Mouse (Mus musculus): ENCODE data around the gene Gpc6. TPM values are rescaled to one million over a fixed set of nuclear protein-coding genes. Genes with fewer than 3 reads are reported as not detected.

Gpc6 gene
- total and polyA plus RNA-seq, 3 experiments = 4.6 to 10.3 (median 8.0) TPM

DNA sequence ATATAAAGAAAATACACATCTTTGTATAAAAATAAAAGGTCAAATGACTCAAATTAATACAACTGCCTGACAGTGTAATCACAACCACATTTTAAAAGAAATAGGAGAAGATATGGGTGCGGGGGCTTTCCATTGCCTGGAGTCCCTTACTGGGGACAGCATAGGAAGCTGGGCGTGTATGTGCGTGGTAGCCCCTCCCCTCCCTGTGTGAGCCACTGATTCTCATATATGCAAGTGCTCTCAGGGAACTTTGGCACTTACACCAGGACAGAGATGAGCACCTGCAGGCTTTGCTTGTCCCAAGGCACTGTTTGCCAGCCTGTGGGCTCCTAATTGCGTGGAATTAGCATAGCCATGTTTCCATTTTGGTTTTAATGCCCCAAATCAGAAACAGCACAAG lies 644.2 kb downstream of the Gpc6 start:
- H3K27me3 ChIP-seq (ENCODE audit: control insufficient read depth, insufficient read depth, low read length) = no peaks in the 10 kb centered on the region
- no peak for DNase-seq
- H3K27ac ChIP-seq = no peak overlapping the region
- H3K79me2 ChIP-seq (replicated peaks; ENCODE audit: control insufficient read depth, insufficient read depth, low read length) = no peaks in the 10 kb centered on the region
- no peaks in the 10 kb centered on the region for H3K36me3 ChIP-seq (ENCODE audit: control insufficient read depth, insufficient read depth, low read length)
- intact Hi-C loops (cut with DNase I) = no loop called here
- H3K4me3 ChIP-seq = no peak overlapping the region
- H3K9ac ChIP-seq (ENCODE audit: low read depth, low read length) = no peak overlapping the region
- WGBS = 88% methylated on average over 4 of the region's 4 CpGs
- H3K4me1 ChIP-seq (ENCODE audit: control insufficient read depth, insufficient read depth, low read length) = no peaks in the 10 kb centered on the region
- TF ChIP-seq EP300 (IDR thresholded peaks at IDR 0.05; ENCODE audit: insufficient read depth, low read depth, low read length) (no peak), CTCF (IDR thresholded peaks at IDR 0.05) (no peak), POLR2A (IDR thresholded peaks at IDR 0.05; ENCODE audit: insufficient read depth, low read depth, low read length) (no peak)

DNA sequence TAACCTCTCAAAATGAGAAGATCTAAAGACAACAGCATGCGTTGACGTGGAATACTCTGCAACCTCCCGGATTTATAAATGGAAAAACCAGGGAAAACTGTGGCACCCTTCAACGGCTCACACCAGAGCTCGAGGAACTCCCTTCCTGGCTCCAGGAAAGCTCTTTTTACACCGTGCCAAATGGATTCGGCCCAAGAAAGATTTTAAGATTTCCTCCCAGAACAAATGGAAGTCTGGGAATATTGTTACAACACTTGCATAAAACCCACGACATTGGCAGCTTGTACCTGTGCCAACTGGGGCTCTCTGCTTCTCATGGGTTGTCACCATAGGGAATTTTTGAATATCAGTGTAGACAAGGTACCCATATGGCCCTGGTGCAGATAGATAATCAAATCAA lies 647.1 kb downstream of the Gpc6 start:
- H3K27ac ChIP-seq = no peak overlapping the region; the same call in 1 of the 2 replicates
- no peak overlapping the region for H3K4me3 ChIP-seq
- no peaks in the 10 kb centered on the region for H3K36me3 ChIP-seq (ENCODE audit: control insufficient read depth, insufficient read depth, low read length)
- WGBS = 39% methylated on average over 8 of the region's 8 CpGs
- intact Hi-C loops (cut with DNase I) = no loop called here
- TF ChIP-seq EP300 (IDR thresholded peaks at IDR 0.05; ENCODE audit: insufficient read depth, low read depth, low read length) (no peak), POLR2A (IDR thresholded peaks at IDR 0.05; ENCODE audit: insufficient read depth, low read depth, low read length) (no peak), CTCF (IDR thresholded peaks at IDR 0.05) (no peak)
- peak in 1 of 2 experiments; percentile 5 for DNase-seq
- no peak overlapping the region for H3K9ac ChIP-seq (ENCODE audit: low read depth, low read length)
- H3K27me3 ChIP-seq (ENCODE audit: control insufficient read depth, insufficient read depth, low read length) = no peaks in the 10 kb centered on the region
- H3K79me2 ChIP-seq (replicated peaks; ENCODE audit: control insufficient read depth, insufficient read depth, low read length) = no peaks in the 10 kb centered on the region
- no peaks in the 10 kb centered on the region for H3K4me1 ChIP-seq (ENCODE audit: control insufficient read depth, insufficient read depth, low read length)

DNA sequence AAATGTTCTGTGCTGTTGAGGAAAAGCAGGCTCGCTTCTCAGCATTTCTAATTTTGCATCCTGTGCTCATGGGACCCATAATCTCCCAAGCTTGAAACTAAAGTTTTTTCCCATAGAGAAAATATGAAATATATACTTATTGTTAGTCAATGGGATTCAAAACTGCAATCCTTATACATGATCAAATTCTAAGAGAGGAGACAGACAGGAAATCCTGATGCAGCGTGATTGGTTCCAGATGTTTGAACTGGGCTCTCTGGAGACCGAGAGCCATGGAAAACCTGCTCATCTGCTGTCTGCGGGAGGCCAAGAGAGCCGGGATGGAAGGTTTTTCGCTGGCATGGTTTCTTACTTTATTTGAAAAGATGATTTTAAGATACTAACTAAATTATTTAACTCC lies 649.1 kb downstream of the Gpc6 start:
- no peak overlapping the region for H3K4me3 ChIP-seq
- 66% methylated on average over 6 of the region's 6 CpGs for WGBS
- H3K4me1 ChIP-seq (ENCODE audit: control insufficient read depth, insufficient read depth, low read length) = no peaks in the 10 kb centered on the region
- no peaks in the 10 kb centered on the region for H3K36me3 ChIP-seq (ENCODE audit: control insufficient read depth, insufficient read depth, low read length)
- peak in 1 of 2 experiments; percentile 6 for DNase-seq
- no peak for TF ChIP-seq EP300 (IDR thresholded peaks at IDR 0.05; ENCODE audit: insufficient read depth, low read depth, low read length)
- TF ChIP-seq POLR2A (IDR thresholded peaks at IDR 0.05; ENCODE audit: insufficient read depth, low read depth, low read length) = no peak
- no peak for TF ChIP-seq CTCF (IDR thresholded peaks at IDR 0.05)
- peak overlapping the region; percentile 4; the same call in 1 of the 2 replicates for H3K27ac ChIP-seq
- intact Hi-C loops (cut with DNase I) = no loop called here
- no peak overlapping the region for H3K9ac ChIP-seq (ENCODE audit: low read depth, low read length)
- H3K27me3 ChIP-seq (ENCODE audit: control insufficient read depth, insufficient read depth, low read length) = no peaks in the 10 kb centered on the region
- H3K79me2 ChIP-seq (replicated peaks; ENCODE audit: control insufficient read depth, insufficient read depth, low read length) = no peaks in the 10 kb centered on the region

DNA sequence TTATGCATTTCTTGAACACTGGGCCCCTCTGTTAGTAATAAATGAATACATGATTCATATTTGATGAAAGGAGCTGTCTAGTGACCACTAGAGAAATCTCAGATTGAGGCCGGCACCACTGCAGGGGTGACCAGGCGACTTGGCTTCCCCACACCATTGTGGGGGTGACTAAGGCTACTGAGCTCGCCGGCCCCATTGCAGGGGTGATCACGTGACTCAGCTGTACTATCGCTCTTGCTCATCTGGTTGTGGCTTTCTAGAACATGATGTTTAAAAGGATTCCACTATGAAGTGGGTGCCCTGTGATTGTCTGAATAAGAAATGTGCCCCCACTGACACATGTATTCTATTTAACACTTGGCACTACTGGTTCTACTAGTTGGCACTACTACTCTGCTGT lies 656.6 kb downstream of the Gpc6 start:
- no peaks in the 10 kb centered on the region for H3K27me3 ChIP-seq (ENCODE audit: control insufficient read depth, insufficient read depth, low read length)
- H3K36me3 ChIP-seq (ENCODE audit: control insufficient read depth, insufficient read depth, low read length) = no peaks in the 10 kb centered on the region
- intact Hi-C loops (cut with DNase I) = no loop called here
- DNase-seq = no peak
- WGBS = 92% methylated on average over 6 of the region's 6 CpGs
- no peak overlapping the region for H3K27ac ChIP-seq
- H3K9ac ChIP-seq (ENCODE audit: low read depth, low read length) = no peak overlapping the region
- TF ChIP-seq CTCF (IDR thresholded peaks at IDR 0.05) = no peak
- TF ChIP-seq POLR2A (IDR thresholded peaks at IDR 0.05; ENCODE audit: insufficient read depth, low read depth, low read length) = no peak
- TF ChIP-seq EP300 (IDR thresholded peaks at IDR 0.05; ENCODE audit: insufficient read depth, low read depth, low read length) = no peak
- no peaks in the 10 kb centered on the region; the same call in 1 of the 2 replicates for H3K4me1 ChIP-seq (ENCODE audit: control insufficient read depth, insufficient read depth, low read length)
- H3K79me2 ChIP-seq (replicated peaks; ENCODE audit: control insufficient read depth, insufficient read depth, low read length) = no peaks in the 10 kb centered on the region
- no peak overlapping the region for H3K4me3 ChIP-seq

DNA sequence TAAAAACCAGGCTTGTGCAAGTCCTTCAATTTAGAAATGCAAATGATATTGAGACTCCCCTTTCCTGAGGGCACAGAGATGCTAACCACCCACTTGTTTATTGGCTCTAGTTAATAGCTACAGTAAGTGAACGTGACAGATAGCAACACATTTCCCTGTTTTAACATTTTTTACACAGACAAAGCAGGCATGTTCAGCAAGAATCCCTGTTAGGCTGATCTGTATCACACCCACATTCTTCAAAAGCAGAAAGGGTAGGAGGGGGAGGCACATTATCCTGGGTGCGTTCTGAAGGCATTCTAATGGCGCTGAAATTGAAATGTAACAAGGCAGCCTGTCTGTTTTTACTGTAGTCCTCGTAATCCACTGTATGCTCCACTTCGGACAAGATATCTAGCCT lies 674.6 kb downstream of the Gpc6 start:
- DNase-seq = no peak
- intact Hi-C loops (cut with DNase I) = no loop called here
- Histone ChIP-seq H3K4me1 (ENCODE audit: control insufficient read depth, insufficient read depth, low read length) (no peaks in the 10 kb centered on the region), H3K79me2 (replicated peaks; ENCODE audit: control insufficient read depth, insufficient read depth, low read length) (no peaks in the 10 kb centered on the region), H3K36me3 (ENCODE audit: control insufficient read depth, insufficient read depth, low read length) (no peaks in the 10 kb centered on the region), H3K9ac (ENCODE audit: low read depth, low read length) (no peak overlapping the region), H3K27ac (no peak overlapping the region), H3K27me3 (ENCODE audit: control insufficient read depth, insufficient read depth, low read length) (no peaks in the 10 kb centered on the region), H3K4me3 (no peak overlapping the region)
- no peak for TF ChIP-seq POLR2A (IDR thresholded peaks at IDR 0.05; ENCODE audit: insufficient read depth, low read depth, low read length)
- TF ChIP-seq EP300 (IDR thresholded peaks at IDR 0.05; ENCODE audit: insufficient read depth, low read depth, low read length) = no peak
- no peak for TF ChIP-seq CTCF (IDR thresholded peaks at IDR 0.05)
- 71% methylated on average over 5 of the region's 5 CpGs for WGBS

DNA sequence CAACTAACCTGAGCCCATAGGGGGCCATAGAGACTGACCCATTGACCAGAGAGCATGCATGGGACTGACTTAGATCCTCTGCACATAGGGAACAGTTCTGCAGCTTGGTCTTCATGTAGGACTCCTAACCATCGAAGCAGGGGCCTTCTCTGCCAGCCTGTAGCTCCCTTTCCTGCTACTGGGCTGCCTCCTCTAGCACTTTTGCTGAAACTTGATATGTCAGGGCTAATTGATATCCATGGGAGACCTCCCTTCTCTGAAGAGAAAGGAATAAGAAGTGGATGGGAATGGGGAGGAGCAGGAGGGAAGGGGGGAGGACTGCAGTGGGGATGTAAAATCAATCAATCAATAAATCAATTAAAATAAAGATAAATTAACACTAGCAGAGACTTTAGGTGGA lies 678.7 kb downstream of the Gpc6 start:
- intact Hi-C loops (cut with DNase I) = no loop called here
- no peak overlapping the region for H3K4me3 ChIP-seq
- H3K79me2 ChIP-seq (replicated peaks; ENCODE audit: control insufficient read depth, insufficient read depth, low read length) = no peaks in the 10 kb centered on the region
- no peaks in the 10 kb centered on the region for H3K4me1 ChIP-seq (ENCODE audit: control insufficient read depth, insufficient read depth, low read length)
- H3K27me3 ChIP-seq (ENCODE audit: control insufficient read depth, insufficient read depth, low read length) = no peaks in the 10 kb centered on the region
- TF ChIP-seq POLR2A (IDR thresholded peaks at IDR 0.05; ENCODE audit: insufficient read depth, low read depth, low read length) (no peak), CTCF (IDR thresholded peaks at IDR 0.05) (no peak), EP300 (IDR thresholded peaks at IDR 0.05; ENCODE audit: insufficient read depth, low read depth, low read length) (no peak)
- 48% methylated on average over 1 of the region's 1 CpGs for WGBS
- DNase-seq = no peak
- H3K27ac ChIP-seq = no peak overlapping the region
- no peaks in the 10 kb centered on the region for H3K36me3 ChIP-seq (ENCODE audit: control insufficient read depth, insufficient read depth, low read length)
- H3K9ac ChIP-seq (ENCODE audit: low read depth, low read length) = no peak overlapping the region
